Mouse (Mus musculus): ENCODE results near the gene Bex6.
A peak's percentile ranks its signal among the peaks of the same experiment; 100 is the strongest.

Gene Bex6

GRCm38 (mm10) chr16:32179333-32179901, at the start of gene Bex6:
Gene Bex6, plus strand, starts transcription at chr16:32179823.
- DNase-seq (ENCODE audit: low spot score in 2 of 2), result no peak

GRCm38 (mm10) chr16:32130190-32130826, 49.3 kb upstream of the Bex6 start:
- DNase-seq (ENCODE audit: low spot score in 2 of 2), result no peak

- no peak for DNase-seq (ENCODE audit: low spot score in 2 of 2)
Measured at GRCm38 (mm10) chr16:32133148-32133547, 46.5 kb upstream of the Bex6 start.

GRCm38 (mm10) chr16:32135842-32136357, 43.7 kb upstream of the Bex6 start:
- no peak for DNase-seq (ENCODE audit: low spot score in 2 of 2)

DNA sequence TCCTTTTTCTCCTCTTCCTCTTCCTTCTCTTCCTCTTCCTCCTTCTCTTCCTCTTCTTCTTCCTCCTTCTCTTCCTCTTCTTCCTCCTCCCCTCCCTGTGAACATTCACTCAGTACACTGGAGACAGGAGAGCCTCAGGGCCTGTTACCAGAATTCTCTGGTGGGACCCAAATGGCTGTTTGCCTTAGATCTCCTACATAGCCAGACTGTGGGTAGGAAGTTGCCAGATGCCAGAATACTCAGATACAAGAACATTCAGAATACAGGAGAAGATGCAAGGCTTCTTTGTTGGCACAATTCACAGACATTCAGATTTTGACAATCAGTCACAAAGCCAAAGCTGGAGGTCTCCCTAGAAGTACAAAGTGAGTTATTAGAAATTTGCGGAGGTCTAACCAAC, 40.7 kb upstream of the Bex6 start:
- peak in 1 of 2 experiments; percentile 15 for DNase-seq (ENCODE audit: low spot score in 2 of 2)

- DNase-seq (ENCODE audit: low spot score in 2 of 2), result no peak
Measured at GRCm38 (mm10) chr16:32143766-32144165, 35.9 kb upstream of the Bex6 start.

DNA sequence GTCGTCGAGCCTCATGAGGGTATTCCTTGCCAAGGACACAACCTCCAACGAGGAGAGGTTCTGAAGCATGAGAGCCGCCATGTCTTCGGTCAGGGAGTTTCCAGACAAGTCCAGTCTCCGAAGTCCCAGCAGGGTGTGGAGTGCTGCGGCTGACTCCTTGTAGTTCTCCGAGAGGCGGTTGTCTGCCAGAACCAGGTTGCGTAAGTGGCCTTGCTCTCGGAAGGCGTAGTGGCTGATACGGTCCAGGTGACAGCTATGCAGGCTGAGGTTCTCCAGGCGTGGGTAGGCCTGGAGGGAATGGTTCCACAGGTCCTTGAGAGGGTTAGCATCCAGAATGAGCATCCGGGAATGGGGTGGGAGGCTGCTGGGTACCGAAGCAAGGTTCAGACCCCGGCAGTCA, 35.0 kb upstream of the Bex6 start:
- DNase-seq (ENCODE audit: low spot score in 2 of 2), result no peak

GRCm38 (mm10) chr16:32147589-32148207, 31.9 kb upstream of the Bex6 start:
- DNase-seq (ENCODE audit: low spot score in 2 of 2), result no peak

GRCm38 (mm10) chr16:32153976-32154375, 25.6 kb upstream of the Bex6 start:
- DNase-seq (ENCODE audit: low spot score in 2 of 2), result peak in 1 of 2 experiments; percentile 5

GRCm38 (mm10) chr16:32154437-32154836, 25.2 kb upstream of the Bex6 start:
- DNase-seq (ENCODE audit: low spot score in 2 of 2), result peak; percentile 80 to 81

DNA sequence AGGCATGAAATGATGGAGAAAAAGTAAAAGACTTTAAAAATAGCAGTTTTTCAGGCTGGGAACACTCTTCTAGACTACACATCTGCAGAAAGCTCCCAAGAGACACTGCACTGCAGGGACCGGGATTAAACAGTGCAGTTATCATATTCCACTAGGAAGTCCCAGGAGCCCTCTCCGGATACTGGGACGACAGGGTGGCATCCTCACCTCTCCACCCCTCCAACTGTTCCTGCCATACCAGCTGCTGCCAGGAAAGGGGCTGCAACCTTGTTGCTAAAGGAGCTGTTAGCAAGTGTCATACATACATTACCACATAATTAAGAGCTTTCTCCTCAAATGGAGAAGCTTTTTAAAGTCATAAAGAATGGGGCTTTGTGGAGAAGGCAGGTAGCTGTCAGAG, 22.9 kb upstream of the Bex6 start:
- peak in 1 of 2 experiments; percentile 11 for DNase-seq (ENCODE audit: low spot score in 2 of 2)

GRCm38 (mm10) chr16:32157369-32157768, 22.3 kb upstream of the Bex6 start:
- no peak for DNase-seq (ENCODE audit: low spot score in 2 of 2)

- no peak for DNase-seq (ENCODE audit: low spot score in 2 of 2)
Measured at GRCm38 (mm10) chr16:32158966-32159365, 20.7 kb upstream of the Bex6 start.

- DNase-seq (ENCODE audit: low spot score in 2 of 2), result no peak
Measured at GRCm38 (mm10) chr16:32160742-32161323, 18.8 kb upstream of the Bex6 start.

DNA sequence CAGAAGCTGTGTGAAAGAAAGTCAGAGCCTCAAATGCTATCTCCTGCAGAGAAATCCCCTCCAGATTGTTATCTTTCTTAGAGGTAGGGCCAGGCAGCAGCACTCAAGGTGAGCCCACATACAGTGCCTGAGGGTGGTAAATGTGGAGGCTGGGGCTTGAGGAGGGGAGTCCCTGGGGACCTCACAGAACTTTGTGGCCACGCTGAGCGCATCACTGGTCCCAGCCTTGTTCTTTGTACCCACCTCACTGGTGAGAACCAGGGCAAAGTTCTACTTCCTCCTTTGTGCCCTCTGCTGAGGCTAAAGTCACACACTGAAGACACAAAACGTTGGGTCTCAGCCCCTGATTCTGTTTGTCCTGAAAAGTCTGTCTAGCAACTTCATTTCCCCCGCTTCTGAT, 16.2 kb upstream of the Bex6 start:
- DNase-seq (ENCODE audit: low spot score in 2 of 2), result no peak

DNA sequence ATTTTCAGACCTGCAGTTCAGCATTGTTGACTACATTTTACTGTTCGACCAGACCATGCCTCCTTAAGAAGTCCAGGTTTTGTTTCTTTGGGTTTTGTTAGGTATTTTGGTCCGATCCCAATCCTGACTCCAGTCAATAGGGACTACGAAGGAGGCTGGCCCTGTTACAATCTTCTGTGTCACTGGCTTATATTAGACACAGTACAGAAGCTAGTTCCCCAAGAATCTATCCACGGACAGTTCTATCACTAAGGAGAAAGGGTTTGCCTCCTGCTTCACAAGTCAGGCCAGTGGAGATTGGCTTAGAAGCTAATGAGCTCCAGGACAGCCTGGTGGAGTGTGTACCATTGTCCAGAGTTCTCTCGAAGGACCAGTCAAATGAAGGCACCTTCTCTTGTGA, 15.7 kb upstream of the Bex6 start:
- DNase-seq (ENCODE audit: low spot score in 2 of 2), result no peak

DNA sequence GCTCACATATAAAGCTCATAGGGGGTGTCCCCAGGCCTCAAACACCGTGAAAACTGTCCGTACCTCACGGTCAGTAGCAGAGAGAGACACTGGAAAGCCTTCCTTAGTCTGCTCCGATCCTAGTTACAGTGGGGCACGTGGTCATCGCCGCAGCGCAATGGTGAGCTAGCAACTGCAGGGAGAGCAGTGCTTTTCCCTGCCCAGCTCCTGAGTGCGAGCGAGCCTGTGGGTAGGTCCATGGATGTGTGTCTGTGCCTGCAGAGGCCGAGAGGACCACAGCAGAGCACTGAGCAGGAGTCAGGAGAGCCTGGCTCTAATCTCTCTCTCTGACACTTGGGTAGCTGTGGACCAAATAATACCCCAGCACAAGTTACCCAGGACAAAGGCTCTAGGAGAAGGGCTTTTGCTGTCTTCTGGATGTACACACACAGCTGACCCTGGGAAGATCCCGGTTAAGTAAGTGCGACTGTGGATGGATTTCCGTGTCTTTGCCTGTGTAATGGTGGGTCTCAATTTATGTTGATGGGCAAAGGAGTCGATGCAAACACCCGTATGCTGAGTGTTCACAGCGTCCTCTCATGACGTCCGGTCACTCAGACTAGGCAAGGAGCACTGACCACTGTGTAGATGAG, 15.1 kb upstream of the Bex6 start:
- peak in 1 of 2 experiments; percentile 20 for DNase-seq (ENCODE audit: low spot score in 2 of 2)

- DNase-seq (ENCODE audit: low spot score in 2 of 2), result peak; percentile 65 to 71
Measured at GRCm38 (mm10) chr16:32165281-32165821, 14.3 kb upstream of the Bex6 start, which contains the start of gene Nrros. Gene Nrros, minus strand, starts transcription at chr16:32165594.

GRCm38 (mm10) chr16:32167819-32168545, 11.6 kb upstream of the Bex6 start:
- no peak for DNase-seq (ENCODE audit: low spot score in 2 of 2)

GRCm38 (mm10) chr16:32171031-32171731, 8.4 kb upstream of the Bex6 start:
- DNase-seq (ENCODE audit: low spot score in 2 of 2), result no peak

Data from right cerebral cortex, adult 2 months (tissue).